Mouse (Mus musculus): ENCODE results near the gene Hmcn1. TPM values are rescaled to one million over a fixed set of nuclear protein-coding genes. Genes with fewer than 3 reads are reported as not detected.

Hmcn1 gene
- polyA plus RNA-seq, 1 experiment = 0.13 TPM

DNA sequence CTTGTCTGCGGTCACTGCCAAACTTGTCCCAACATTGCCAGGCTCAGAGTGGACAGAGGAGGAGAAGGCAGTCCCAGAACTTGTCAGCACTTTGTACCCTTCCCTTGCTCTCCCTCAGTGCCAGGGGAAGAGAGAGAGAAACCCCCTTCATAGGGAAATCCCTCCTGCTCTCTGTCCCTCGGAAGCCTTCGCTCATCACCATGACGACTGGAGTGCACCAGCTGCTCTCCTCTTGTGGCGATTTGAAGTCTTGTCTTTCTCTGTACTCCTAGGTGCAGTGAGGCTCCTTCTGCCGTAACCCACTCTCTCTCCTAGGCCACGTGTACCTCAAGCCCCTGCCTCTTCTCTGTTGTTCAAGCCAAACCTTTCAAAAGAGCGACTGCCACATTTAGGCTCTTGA lies 409.5 kb downstream of the Hmcn1 start:
- no peak overlapping the region for H3K4me3 ChIP-seq (ENCODE audit: insufficient read depth, poor library complexity, severe bottlenecking)
- H3K79me3 ChIP-seq (ENCODE audit: low read depth) = no peaks in the 10 kb centered on the region
- no peak overlapping the region for H3ac ChIP-seq (ENCODE audit: control insufficient read depth, insufficient read length, low read depth)
- no peaks in the 10 kb centered on the region for H3K79me2 ChIP-seq (ENCODE audit: control insufficient read depth, insufficient read depth)
- no peaks in the 10 kb centered on the region for H3K36me3 ChIP-seq (ENCODE audit: control insufficient read depth, insufficient read depth)
- H3K27me3 ChIP-seq (ENCODE audit: control insufficient read depth, insufficient read depth, insufficient read length) = no peaks in the 10 kb centered on the region
- no peak for TF ChIP-seq MYOD1 (IDR thresholded peaks at IDR 0.05; ENCODE audit: control insufficient read depth, insufficient read length, low read depth)
- no peak for TF ChIP-seq MAX (IDR thresholded peaks at IDR 0.05)

DNA sequence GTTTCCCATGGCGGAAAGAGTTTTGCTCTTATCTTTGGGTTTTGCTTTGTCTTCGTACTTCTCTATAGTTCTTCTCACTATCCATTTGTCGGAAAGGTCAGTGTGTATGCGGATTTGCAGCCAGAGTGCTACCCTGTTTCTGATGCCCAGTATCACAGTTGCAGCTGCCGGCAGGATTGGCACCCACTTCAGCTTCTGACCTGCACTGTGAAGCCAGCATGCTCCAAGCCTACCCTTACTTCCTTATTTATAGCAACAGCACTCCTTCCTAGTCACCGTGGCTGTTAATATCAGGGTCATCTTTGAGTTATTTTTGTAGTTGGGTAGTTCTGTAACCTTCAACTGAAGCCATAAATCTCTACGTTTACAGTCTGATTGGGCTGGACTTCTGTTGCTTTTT lies 412.7 kb downstream of the Hmcn1 start:
- H3K4me3 ChIP-seq (ENCODE audit: insufficient read depth, poor library complexity, severe bottlenecking) = no peak overlapping the region
- H3K79me2 ChIP-seq (ENCODE audit: control insufficient read depth, insufficient read depth) = no peaks in the 10 kb centered on the region
- H3K79me3 ChIP-seq (ENCODE audit: low read depth) = no peaks in the 10 kb centered on the region
- H3K36me3 ChIP-seq (ENCODE audit: control insufficient read depth, insufficient read depth) = no peaks in the 10 kb centered on the region
- TF ChIP-seq MAX (IDR thresholded peaks at IDR 0.05) (no peak), USF1 (IDR thresholded peaks at IDR 0.05; ENCODE audit: low read depth) (no peak), FOSL1 (IDR thresholded peaks at IDR 0.05; ENCODE audit: insufficient read depth, low read length, poor library complexity, severe bottlenecking) (no peak), CEBPB (IDR thresholded peaks at IDR 0.05; ENCODE audit: low read depth) (no peak), CTCF (IDR thresholded peaks at IDR 0.05; ENCODE audit: control insufficient read depth, insufficient read depth, insufficient read length) (no peak), MYOG (IDR thresholded peaks at IDR 0.05; ENCODE audit: control insufficient read depth, extremely low read depth, insufficient read length) (no peak), MYOD1 (IDR thresholded peaks at IDR 0.05; ENCODE audit: control insufficient read depth, insufficient read length, low read depth) (no peak)
- no peaks in the 10 kb centered on the region for H3K27me3 ChIP-seq (ENCODE audit: control insufficient read depth, insufficient read depth, insufficient read length)
- no peak overlapping the region for H3ac ChIP-seq (ENCODE audit: control insufficient read depth, insufficient read length, low read depth)

DNA sequence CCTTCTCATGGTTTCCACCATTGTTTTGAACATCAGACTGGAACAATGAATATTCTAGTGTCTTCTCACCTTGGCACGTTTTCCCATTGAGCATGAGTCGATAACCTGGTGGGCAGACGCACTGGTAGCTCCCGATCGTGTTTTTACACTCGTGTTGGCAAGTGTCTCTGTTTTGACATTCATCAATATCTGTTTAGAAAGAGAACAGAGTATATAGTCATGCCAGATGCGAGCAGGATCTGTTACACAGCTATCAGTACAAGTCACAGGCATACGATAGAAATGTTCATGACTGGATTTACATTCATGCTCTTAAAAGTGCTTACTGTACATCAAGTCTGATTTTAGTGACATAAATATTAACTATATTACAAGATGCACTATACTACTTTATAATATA lies 419.8 kb downstream of the Hmcn1 start:
- Histone ChIP-seq H3K27me3 (ENCODE audit: control insufficient read depth, insufficient read depth, insufficient read length) (no peaks in the 10 kb centered on the region), H3K79me2 (ENCODE audit: control insufficient read depth, insufficient read depth) (no peaks in the 10 kb centered on the region), H3K36me3 (ENCODE audit: control insufficient read depth, insufficient read depth) (no peaks in the 10 kb centered on the region), H3K4me3 (ENCODE audit: insufficient read depth, poor library complexity, severe bottlenecking) (no peak overlapping the region), H3K79me3 (ENCODE audit: low read depth) (no peaks in the 10 kb centered on the region), H3ac (ENCODE audit: control insufficient read depth, insufficient read length, low read depth) (no peak overlapping the region)
- TF ChIP-seq CTCF (IDR thresholded peaks at IDR 0.05; ENCODE audit: control insufficient read depth, insufficient read depth, insufficient read length) (no peak), FOSL1 (IDR thresholded peaks at IDR 0.05; ENCODE audit: insufficient read depth, low read length, poor library complexity, severe bottlenecking) (no peak), USF1 (IDR thresholded peaks at IDR 0.05; ENCODE audit: low read depth) (no peak), CEBPB (IDR thresholded peaks at IDR 0.05; ENCODE audit: low read depth) (no peak), MAX (IDR thresholded peaks at IDR 0.05) (no peak), MYOD1 (IDR thresholded peaks at IDR 0.05; ENCODE audit: control insufficient read depth, insufficient read length, low read depth) (no peak), MYOG (IDR thresholded peaks at IDR 0.05; ENCODE audit: control insufficient read depth, extremely low read depth, insufficient read length) (no peak)

DNA sequence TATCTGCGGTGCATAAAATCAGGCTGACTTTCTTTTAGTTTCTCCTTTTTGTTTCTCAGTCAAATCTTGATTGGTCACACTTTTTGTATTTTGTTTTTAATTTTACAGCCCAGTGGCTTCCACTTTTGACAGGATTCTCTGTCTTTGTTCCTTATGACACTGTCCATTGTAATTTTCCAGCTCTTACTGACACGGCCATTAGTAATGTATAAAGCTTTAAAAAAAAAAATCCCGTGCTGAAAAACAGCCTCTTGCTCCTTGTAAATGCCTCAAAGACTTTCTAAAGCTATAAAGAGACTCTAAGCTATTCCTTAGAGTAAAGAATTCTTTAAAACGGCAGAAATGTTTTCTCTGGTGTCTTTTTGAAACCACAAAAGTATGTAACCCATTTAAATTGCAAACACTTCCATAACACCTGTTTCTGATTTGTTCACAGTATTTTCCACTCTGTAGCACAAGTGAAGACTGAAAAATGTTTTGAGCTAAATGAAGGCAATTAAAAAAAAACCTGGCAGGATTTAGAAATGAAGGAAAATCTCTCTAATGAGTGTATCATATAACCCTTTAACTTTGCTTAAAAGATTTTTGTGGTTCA lies 422.6 kb downstream of the Hmcn1 start:
- Histone ChIP-seq H3ac (ENCODE audit: control insufficient read depth, insufficient read length, low read depth) (no peak overlapping the region), H3K79me3 (ENCODE audit: low read depth) (no peaks in the 10 kb centered on the region), H3K79me2 (ENCODE audit: control insufficient read depth, insufficient read depth) (no peaks in the 10 kb centered on the region), H3K36me3 (ENCODE audit: control insufficient read depth, insufficient read depth) (no peaks in the 10 kb centered on the region), H3K27me3 (ENCODE audit: control insufficient read depth, insufficient read depth, insufficient read length) (no peaks in the 10 kb centered on the region), H3K4me3 (ENCODE audit: insufficient read depth, poor library complexity, severe bottlenecking) (no peak overlapping the region)
- no peak for TF ChIP-seq MYOG (IDR thresholded peaks at IDR 0.05; ENCODE audit: control insufficient read depth, extremely low read depth, insufficient read length)

DNA sequence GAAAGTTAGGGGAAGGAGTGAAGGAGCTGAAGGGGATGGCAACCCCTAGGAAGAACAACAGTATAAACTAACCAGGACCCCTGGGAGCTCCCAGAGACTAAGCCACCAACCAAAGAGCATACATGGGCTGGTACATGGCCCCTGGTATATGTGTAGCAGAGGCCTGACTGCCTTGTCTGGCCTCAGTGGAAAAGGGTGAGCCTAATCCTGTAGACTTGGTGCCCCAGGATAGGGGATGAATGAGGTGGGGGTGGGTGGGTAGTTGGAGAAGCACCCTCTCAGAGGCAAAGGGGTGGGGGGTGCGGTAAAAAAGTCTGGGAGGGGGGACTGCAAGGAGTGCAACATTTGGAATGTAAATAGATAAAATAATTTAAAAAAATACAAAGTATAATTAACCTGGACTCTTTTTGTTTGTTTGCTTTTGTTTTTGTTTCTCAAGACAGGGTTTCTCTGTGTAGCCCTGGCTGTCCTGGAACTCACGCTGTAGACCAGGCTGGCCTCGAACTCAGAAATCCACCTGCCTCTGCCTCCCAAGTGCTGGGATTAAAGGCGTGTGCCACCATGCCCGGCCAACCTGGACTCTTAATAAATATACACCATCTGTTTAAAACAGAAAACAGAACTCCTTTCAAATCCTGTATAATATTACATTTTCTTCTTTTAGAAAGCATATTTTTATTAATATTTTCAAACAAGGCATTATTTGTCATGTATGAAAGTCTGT lies 423.3 kb downstream of the Hmcn1 start:
- Histone ChIP-seq H3K4me3 (ENCODE audit: insufficient read depth, poor library complexity, severe bottlenecking) (no peak overlapping the region), H3K27me3 (ENCODE audit: control insufficient read depth, insufficient read depth, insufficient read length) (no peaks in the 10 kb centered on the region), H3K79me3 (ENCODE audit: low read depth) (no peaks in the 10 kb centered on the region), H3ac (ENCODE audit: control insufficient read depth, insufficient read length, low read depth) (no peak overlapping the region), H3K36me3 (ENCODE audit: control insufficient read depth, insufficient read depth) (no peaks in the 10 kb centered on the region), H3K79me2 (ENCODE audit: control insufficient read depth, insufficient read depth) (no peaks in the 10 kb centered on the region)
- TF ChIP-seq CEBPB (IDR thresholded peaks at IDR 0.05; ENCODE audit: low read depth) = no peak

DNA sequence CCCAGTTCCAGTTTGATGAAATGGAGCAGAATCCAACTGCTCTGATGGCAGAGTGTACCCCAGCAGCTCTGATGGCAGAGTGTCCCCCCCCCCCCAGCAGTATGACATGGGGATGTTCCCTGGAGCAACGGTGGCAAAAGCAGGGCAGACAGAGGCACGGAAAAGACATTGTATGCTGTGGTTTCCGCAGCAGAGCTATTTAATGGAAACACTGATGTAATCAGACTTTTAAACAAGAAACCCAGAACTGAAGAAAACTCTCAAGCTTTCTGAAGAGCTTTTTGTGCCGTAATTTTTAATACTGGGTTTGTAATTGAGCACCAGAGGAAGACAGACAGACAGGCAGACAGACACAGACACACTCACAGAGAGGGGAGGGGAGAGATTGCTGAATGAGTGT lies 426.9 kb downstream of the Hmcn1 start:
- no peaks in the 10 kb centered on the region for H3K79me3 ChIP-seq (ENCODE audit: low read depth)
- TF ChIP-seq CEBPB (IDR thresholded peaks at IDR 0.05; ENCODE audit: low read depth) (no peak), MYOD1 (IDR thresholded peaks at IDR 0.05; ENCODE audit: control insufficient read depth, insufficient read length, low read depth) (no peak), USF1 (IDR thresholded peaks at IDR 0.05; ENCODE audit: low read depth) (no peak), MAX (IDR thresholded peaks at IDR 0.05) (no peak), MYOG (IDR thresholded peaks at IDR 0.05; ENCODE audit: control insufficient read depth, extremely low read depth, insufficient read length) (no peak), FOSL1 (IDR thresholded peaks at IDR 0.05; ENCODE audit: insufficient read depth, low read length, poor library complexity, severe bottlenecking) (no peak), CTCF (IDR thresholded peaks at IDR 0.05; ENCODE audit: control insufficient read depth, insufficient read depth, insufficient read length) (no peak)
- no peak overlapping the region for H3K4me3 ChIP-seq (ENCODE audit: insufficient read depth, poor library complexity, severe bottlenecking)
- H3K36me3 ChIP-seq (ENCODE audit: control insufficient read depth, insufficient read depth) = no peaks in the 10 kb centered on the region
- no peak overlapping the region for H3ac ChIP-seq (ENCODE audit: control insufficient read depth, insufficient read length, low read depth)
- H3K79me2 ChIP-seq (ENCODE audit: control insufficient read depth, insufficient read depth) = no peaks in the 10 kb centered on the region
- no peaks in the 10 kb centered on the region for H3K27me3 ChIP-seq (ENCODE audit: control insufficient read depth, insufficient read depth, insufficient read length)
